Mouse (Mus musculus) CH12.LX (cell line): Measurements from ENCODE around the gene Cit. TPM values are rescaled to one million over a fixed set of nuclear protein-coding genes. Genes with fewer than 3 reads are reported as not detected.

Experiments
- DNase-seq: peaks from one replicate; pipeline ENCODE4 v3.0.0-alpha.2; 2013; ENCODE audit errors: extremely low read depth
- H3K27ac ChIP-seq: 2 replicates; pipeline ENCODE4 v1.5.1; 2012; ENCODE audit warnings: low read depth, mild to moderate bottlenecking, control low read depth, moderate library complexity; ENCODE audit not compliant: insufficient read depth
- H3K27me3 ChIP-seq: replicated peaks from 2 replicates; pipeline ENCODE3; 2012; ENCODE audit warnings: inconsistent platforms
- H3K36me3 ChIP-seq, 2 experiments: replicated peaks in 1 of 2; 2 replicates each; pipeline versions ENCODE3 to v1.6.1; 2012; ENCODE audit warnings: inconsistent platforms in 1 of 2, low read length in 1 of 2, mild to moderate bottlenecking in 1 of 2, mixed read lengths in 1 of 2, moderate library complexity in 1 of 2; ENCODE audit not compliant: control insufficient read depth in 1 of 2, insufficient read depth in 1 of 2
- H3K4me1 ChIP-seq, 2 experiments: 2 replicates each; pipeline ENCODE4 v1.6.1; 2012; ENCODE audit warnings: inconsistent platforms in 1 of 2, moderate library complexity in 1 of 2; ENCODE audit not compliant: insufficient read depth in 2 of 2, control insufficient read depth in 1 of 2
- H3K4me2 ChIP-seq: 2 replicates; pipeline ENCODE4 v1.6.1; 2012; ENCODE audit warnings: low read depth, mild to moderate bottlenecking, control low read depth; ENCODE audit not compliant: poor library complexity, insufficient read depth, severe bottlenecking
- H3K4me3 ChIP-seq, 3 experiments: fragments of 150-350 bp in 1 of 3; sonication (generic) in 1 of 3; replicated peaks in 1 of 3; 2 replicates each; pipeline versions ENCODE3 to v1.5.1; 2011 to 2012; ENCODE audit warnings: low read depth in 2 of 3, low read length in 2 of 3, mild to moderate bottlenecking in 2 of 3, moderate library complexity in 2 of 3, control low read depth in 1 of 3, improper control_type of control experiment in 1 of 3, inconsistent platforms in 1 of 3, mixed read lengths in 1 of 3; ENCODE audit not compliant: poor library complexity in 1 of 3
- H3K79me2 ChIP-seq: replicated peaks from 2 replicates; pipeline ENCODE4 v1.6.1; 2012; ENCODE audit warnings: mild to moderate bottlenecking, moderate library complexity; ENCODE audit not compliant: control insufficient read depth, poor library complexity, insufficient read depth, severe bottlenecking; ENCODE audit errors: extremely low read depth
- H3K9ac ChIP-seq: 2 replicates; pipeline ENCODE4 v1.6.1; 2012; ENCODE audit warnings: low read depth, mild to moderate bottlenecking, control low read depth, moderate library complexity; ENCODE audit not compliant: insufficient read depth
- H3K9me3 ChIP-seq: replicated peaks from 2 replicates; pipeline ENCODE3; 2012; ENCODE audit warnings: low read length, inconsistent platforms, mixed read lengths
- BHLHE40 ChIP-seq: IDR thresholded peaks from 2 replicates; pipeline ENCODE4 v1.6.1; 2011; ENCODE audit warnings: mild to moderate bottlenecking, low read depth, low read length, improper control_type of control experiment
- CHD1 ChIP-seq: IDR thresholded peaks from 2 replicates; pipeline ENCODE4 v1.6.1; 2012; ENCODE audit warnings: low read depth, low read length, improper control_type of control experiment, inconsistent platforms
- CTCF ChIP-seq, 2 experiments: IDR thresholded peaks in 1 of 2; conservative IDR thresholded peaks in 1 of 2; 2 replicates each; pipeline ENCODE4 v1.5.1; 2011 to 2012; ENCODE audit warnings: low read depth in 2 of 2, low read length in 2 of 2, improper control_type of control experiment in 1 of 2, inconsistent platforms in 1 of 2, mild to moderate bottlenecking in 1 of 2, moderate library complexity in 1 of 2
- E2F4 ChIP-seq: IDR thresholded peaks from 2 replicates; pipeline ENCODE4 v1.6.1; 2011; ENCODE audit warnings: low read depth, low read length, improper control_type of control experiment; ENCODE audit not compliant: insufficient replicate concordance
- EP300 ChIP-seq: IDR thresholded peaks from 2 replicates; pipeline ENCODE4 v1.6.1; 2011; ENCODE audit warnings: low read length, improper control_type of control experiment
- JUN ChIP-seq: IDR thresholded peaks from 2 replicates; pipeline ENCODE4 v1.6.1; 2011; ENCODE audit warnings: low read depth, mild to moderate bottlenecking, low read length, improper control_type of control experiment, moderate library complexity; ENCODE audit not compliant: insufficient read depth
- KAT2A ChIP-seq: IDR thresholded peaks from 2 replicates; pipeline ENCODE4 v1.6.1; 2012; ENCODE audit warnings: low read length, improper control_type of control experiment, inconsistent platforms; ENCODE audit not compliant: insufficient replicate concordance
- MAFK ChIP-seq: IDR thresholded peaks from 2 replicates; pipeline ENCODE4 v1.6.1; 2011; ENCODE audit warnings: low read length, improper control_type of control experiment; ENCODE audit not compliant: insufficient replicate concordance
- MAX ChIP-seq: IDR thresholded peaks from 2 replicates; pipeline ENCODE4 v1.6.1; 2011; ENCODE audit warnings: low read length, improper control_type of control experiment
- MAZ ChIP-seq: IDR thresholded peaks from 2 replicates; pipeline ENCODE4 v1.6.1; 2012; ENCODE audit warnings: low read depth, mild to moderate bottlenecking, inconsistent platforms, low read length, improper control_type of control experiment, moderate library complexity
- MYC ChIP-seq: IDR thresholded peaks from 2 replicates; pipeline ENCODE4 v1.6.1; 2011; ENCODE audit warnings: low read depth, mild to moderate bottlenecking, improper control_type of control experiment, low read length
- NELFE ChIP-seq: IDR thresholded peaks from 2 replicates; pipeline ENCODE4 v1.6.1; 2011; ENCODE audit warnings: low read depth, low read length, improper control_type of control experiment
- NRF1 ChIP-seq: IDR thresholded peaks from 2 replicates; pipeline ENCODE4 v1.6.1; 2014; ENCODE audit warnings: low read depth, mild to moderate bottlenecking, inconsistent platforms, low read length, improper control_type of control experiment, moderate library complexity
- PAX5 ChIP-seq: IDR thresholded peaks from 2 replicates; pipeline ENCODE4 v1.6.1; 2012; ENCODE audit warnings: low read length, inconsistent platforms, mixed read lengths
- POLR2A ChIP-seq: IDR thresholded peaks from 2 replicates; pipeline ENCODE4 v1.6.1; 2011; ENCODE audit warnings: low read depth, mild to moderate bottlenecking, improper control_type of control experiment, low read length
- POLR2AphosphoS2 ChIP-seq: IDR thresholded peaks from 2 replicates; pipeline ENCODE4 v1.6.1; 2011; ENCODE audit warnings: low read depth, low read length, improper control_type of control experiment
- RCOR1 ChIP-seq: conservative IDR thresholded peaks from 2 replicates; pipeline ENCODE4 v1.6.1; 2012; ENCODE audit warnings: low read depth, mild to moderate bottlenecking, inconsistent platforms, low read length, improper control_type of control experiment
- SIN3A ChIP-seq: IDR thresholded peaks from 2 replicates; pipeline ENCODE4 v1.6.1; 2012; ENCODE audit warnings: low read length, improper control_type of control experiment, inconsistent platforms
- ZC3H11A ChIP-seq: IDR thresholded peaks from 2 replicates; pipeline ENCODE4 v1.6.1; 2012; ENCODE audit warnings: low read depth, mild to moderate bottlenecking, inconsistent platforms, low read length, improper control_type of control experiment
- ZNF384 ChIP-seq: IDR thresholded peaks from 2 replicates; pipeline ENCODE4 v1.6.1; 2012; ENCODE audit warnings: low read depth, low read length, improper control_type of control experiment, inconsistent platforms
- dilution Hi-C: fragments of 300-500 bp; cut with MboI; formaldehyde crosslinking; loops from 2 replicates; pipeline ENCODE4 v1.14.3; 2020; ENCODE audit warnings: low sequenced_read_pairs; ENCODE audit not compliant: extremely low pct_unique_long_range_greater_than_20kb, extremely low pct_ligation_motif_present
- in situ Hi-C: fragments of 300-500 bp; cut with MboI; formaldehyde crosslinking; loops from 3 replicates; pipeline ENCODE4 v1.14.3; 2019; ENCODE audit warnings: low sequenced_read_pairs, low pct_ligation_motif_present, low pct_unique_long_range_greater_than_20kb, mixed read lengths
- polyA plus RNA-seq: library from polyadenylated mRNA; unstranded; fragments of >175 nt; gene quantifications from 2 replicates; pipeline ENCODE4 v1.2.1, GENCODE M21; 2012; ENCODE audit warnings: low read depth; ENCODE audit not compliant: insufficient read length
- total RNA-seq, 2 experiments: library from RNA; depleted of rRNA; stranded (reverse); fragments of 300-350 nt in 1 of 2; fragments of >200 nt in 1 of 2; gene quantifications; 2 replicates each; pipeline ENCODE4 v1.2.3; 2012 to 2014

Cit gene
- total and polyA plus RNA-seq, 3 experiments, result 7.0 to 24.9 (median 16.2) TPM

DNA sequence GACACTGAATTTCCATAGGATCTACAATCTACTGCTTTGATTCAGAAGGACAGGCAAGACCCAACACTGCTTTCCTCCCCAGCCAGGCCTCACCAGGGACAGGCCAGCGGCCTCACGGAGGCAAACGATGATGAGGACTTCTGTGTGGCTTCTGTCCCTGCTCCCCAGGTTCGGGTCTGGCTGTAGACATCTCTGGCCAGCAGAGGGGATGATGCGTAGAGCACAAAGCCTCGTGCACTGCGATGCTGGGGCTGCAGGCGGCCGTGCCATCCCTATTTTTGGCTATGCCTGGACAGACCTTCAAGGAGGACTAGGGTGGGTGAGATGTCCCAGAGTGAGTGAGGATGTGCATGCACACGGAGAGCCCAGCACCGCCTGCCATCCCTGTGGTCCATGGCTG is 169.2 kb downstream of the Cit start:
- dilution Hi-C loops, result no loop called here
- Histone ChIP-seq H3K4me2 (no peak overlapping the region), H3K9ac (no peak overlapping the region), H3K27me3 (no peaks in the 10 kb centered on the region), H3K9me3 (no peaks in the 10 kb centered on the region), H3K79me2 (no peaks in the 10 kb centered on the region), H3K36me3 (peaks cover 54 to 64% of the 10 kb centered on the region in 2 experiments), H3K27ac (no peak overlapping the region), H3K4me1 (peaks cover 11 to 36% of the 10 kb centered on the region in 2 experiments; a peak in 3 of 4 replicates), H3K4me3 (no peak overlapping the region)
- no peak for TF ChIP-seq POLR2AphosphoS2
- no peak for TF ChIP-seq POLR2A
- TF ChIP-seq MYC, result no peak
- TF ChIP-seq ZC3H11A, result no peak
- TF ChIP-seq KAT2A, result no peak
- TF ChIP-seq SIN3A, result no peak
- TF ChIP-seq CHD1, result no peak
- no peak for TF ChIP-seq JUN
- TF ChIP-seq MAZ, result no peak
- no peak for TF ChIP-seq PAX5
- TF ChIP-seq NELFE, result no peak
- TF ChIP-seq CTCF (conservative IDR thresholded peaks at IDR 0.05 in 1 of 2, IDR thresholded peaks at IDR 0.05 in 1 of 2; ENCODE audit: low read depth in 2 of 2, low read length in 2 of 2), result no peak
- no peak for TF ChIP-seq RCOR1
- TF ChIP-seq EP300, result no peak
- TF ChIP-seq BHLHE40, result no peak
- no peak for TF ChIP-seq MAX
- no peak for TF ChIP-seq MAFK
- TF ChIP-seq E2F4, result no peak
- TF ChIP-seq ZNF384, result no peak
- no peak for DNase-seq
- in situ Hi-C loops, result no loop called here

DNA sequence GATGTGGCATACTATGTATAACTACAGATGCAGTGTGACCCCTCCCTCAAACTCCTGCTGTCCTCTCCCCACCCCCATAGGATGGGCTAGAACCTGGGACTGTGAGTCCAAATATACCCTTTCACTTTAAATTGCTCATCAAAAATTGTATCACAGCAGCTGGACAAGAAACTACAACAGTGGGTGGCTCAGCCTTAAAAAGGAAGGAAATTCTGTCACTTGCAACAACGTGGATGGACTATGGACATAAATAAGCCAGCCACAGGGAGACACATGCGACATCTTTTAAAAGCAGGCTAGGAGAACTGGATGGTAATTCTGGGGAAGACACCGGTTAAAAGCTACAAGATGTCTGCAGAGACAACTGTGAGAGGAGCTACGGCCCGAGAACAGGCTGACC is 171.5 kb downstream of the Cit start:
- Histone ChIP-seq H3K27me3 (no peaks in the 10 kb centered on the region), H3K4me2 (no peak overlapping the region), H3K4me3 (no peak overlapping the region), H3K4me1 (peaks cover 2 to 17% of the 10 kb centered on the region in 2 experiments; a peak in 3 of 4 replicates), H3K9me3 (no peaks in the 10 kb centered on the region), H3K27ac (no peak overlapping the region), H3K36me3 (peaks cover 75 to 85% of the 10 kb centered on the region in 2 experiments), H3K79me2 (0 out of 2 replicates have a peak, but pooled peaks cover 3% of the 10 kb centered on the region), H3K9ac (no peak overlapping the region)
- in situ Hi-C loops (no loop called here), dilution Hi-C loops (no loop called here)
- no peak for DNase-seq
- TF ChIP-seq POLR2AphosphoS2, result no peak
- no peak for TF ChIP-seq NRF1
